Mouse (Mus musculus) CH12F3 (cell line): ENCODE measurements at regions not wholly inside any gene's neighbourhood (a gene's known extent, or its start where the extent isn't known, plus 50 kb on each side); places are given as distances from the start of the nearest gene placed in this dataset.

ENCODE experiments used
- in situ Hi-C: fragments of 300-500 bp; cut with MboI; formaldehyde crosslinking; loops from 2 replicates; pipeline ENCODE4 v1.14.3; 2020; ENCODE audit warnings: low sequenced_read_pairs

GRCm38 (mm10) chr10:25857954-25858616 lies 220.0 kb upstream of the Gm9767 start:
- in situ Hi-C loops: no loop called here

DNA sequence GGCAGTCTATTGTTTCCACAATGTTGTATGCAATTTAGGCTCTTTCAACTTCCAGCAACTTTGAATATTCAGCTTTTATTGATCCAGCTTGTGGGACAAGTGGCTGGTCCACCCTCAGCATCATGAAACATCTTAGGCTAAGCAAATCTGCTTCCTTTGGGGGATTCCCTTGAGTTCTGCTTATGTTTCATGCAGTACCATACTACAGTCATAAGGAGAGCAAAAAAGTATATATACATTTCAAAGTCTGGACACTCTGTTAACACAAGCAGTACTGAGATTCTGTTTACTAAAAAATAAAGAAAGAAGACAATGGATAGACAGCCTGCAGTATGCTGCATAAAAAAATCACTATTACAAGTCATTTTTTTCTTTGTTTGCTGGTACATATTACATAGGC lies 233.7 kb upstream of the Gm9767 start:
- in situ Hi-C loops: no loop called here

GRCm38 (mm10) chr10:25829275-25829674 lies 248.8 kb upstream of the Gm9767 start:
- in situ Hi-C loops: no loop called here

DNA sequence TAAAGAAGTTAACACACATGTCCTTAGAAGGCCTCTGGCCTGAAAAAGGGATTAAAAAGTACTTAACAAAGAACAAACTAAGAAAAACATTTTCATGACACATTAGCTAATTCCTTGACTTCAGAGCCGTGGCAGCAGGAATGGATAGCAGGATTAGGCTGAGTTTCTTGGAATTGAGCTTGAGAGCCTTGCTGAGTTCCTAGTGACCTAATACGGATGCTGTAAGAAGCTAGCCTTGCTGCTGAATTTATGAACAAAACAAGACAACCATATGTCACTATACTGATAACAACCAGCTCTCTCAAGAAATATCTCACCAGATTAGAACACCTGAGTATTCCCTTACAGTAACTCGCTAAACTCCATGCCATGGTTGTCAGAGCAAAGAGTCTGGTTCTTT lies 268.2 kb upstream of the Smlr1 start:
- in situ Hi-C loops: no loop called here

DNA sequence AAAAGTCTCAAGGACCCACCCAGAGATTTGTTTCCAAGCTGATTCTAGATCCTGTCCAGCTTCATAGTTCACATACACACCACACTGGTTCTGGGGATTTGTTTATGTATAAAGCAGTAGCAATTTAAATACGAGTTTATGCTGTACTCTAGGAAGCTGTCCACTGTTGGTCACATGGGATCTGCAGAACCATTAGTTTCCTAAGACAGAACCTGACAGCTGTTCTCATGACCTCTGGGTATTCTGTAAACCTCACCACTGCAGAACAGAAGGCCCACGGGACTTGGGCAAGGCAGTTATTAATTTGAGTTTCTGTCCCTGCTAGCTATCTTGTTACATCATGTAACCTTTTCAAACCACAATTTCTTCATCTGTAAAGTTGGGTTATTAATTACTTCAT lies 265.4 kb upstream of the Smlr1 start:
- in situ Hi-C loops: no loop called here

DNA sequence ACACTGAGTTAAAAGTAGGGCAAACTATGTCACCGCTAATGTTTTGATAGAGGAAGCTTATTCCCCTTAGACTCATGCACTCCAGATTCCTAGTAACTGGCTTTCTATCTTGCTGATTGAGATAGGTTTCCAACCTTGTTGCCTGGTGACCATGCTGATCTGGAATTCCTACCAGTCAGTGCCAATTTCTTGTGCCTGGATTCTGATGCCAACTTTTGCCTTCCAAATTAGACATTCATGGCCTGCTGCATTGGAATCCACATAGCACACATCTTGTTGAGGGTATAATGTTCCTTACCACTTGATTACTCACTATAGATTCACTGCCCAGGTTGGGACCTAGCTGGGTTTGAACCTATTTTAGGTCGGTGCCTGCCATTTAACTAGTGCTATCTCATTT lies 262.8 kb upstream of the Smlr1 start:
- in situ Hi-C loops: no loop called here

DNA sequence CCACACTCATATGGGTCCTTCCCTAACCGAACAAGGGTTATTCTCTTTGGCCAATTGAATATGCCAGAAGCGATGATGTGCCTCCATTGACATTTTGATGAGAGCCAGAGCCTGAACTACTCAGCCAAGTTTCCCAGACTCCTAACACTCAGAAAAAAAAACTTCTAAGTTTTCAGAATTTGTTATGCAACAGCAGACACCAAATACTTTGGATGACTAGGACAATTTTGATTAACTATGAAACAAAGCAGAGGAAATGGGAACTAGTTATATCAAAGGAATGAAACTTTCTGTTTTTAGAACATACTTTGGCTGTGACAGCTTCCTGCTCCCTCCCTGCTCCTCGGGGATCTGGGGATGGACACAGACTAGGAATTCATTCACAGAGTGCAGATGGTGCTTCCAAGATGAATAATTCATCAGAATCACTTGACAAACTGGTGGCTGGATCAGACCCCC lies 254.3 kb upstream of the Smlr1 start:
- in situ Hi-C loops: no loop called here

- in situ Hi-C loops: no loop called here
Measured at GRCm38 (mm10) chr10:25788660-25789059, 252.6 kb upstream of the Smlr1 start.

- in situ Hi-C loops: no loop called here
Measured at GRCm38 (mm10) chr10:25788004-25788403, 251.9 kb upstream of the Smlr1 start.

DNA sequence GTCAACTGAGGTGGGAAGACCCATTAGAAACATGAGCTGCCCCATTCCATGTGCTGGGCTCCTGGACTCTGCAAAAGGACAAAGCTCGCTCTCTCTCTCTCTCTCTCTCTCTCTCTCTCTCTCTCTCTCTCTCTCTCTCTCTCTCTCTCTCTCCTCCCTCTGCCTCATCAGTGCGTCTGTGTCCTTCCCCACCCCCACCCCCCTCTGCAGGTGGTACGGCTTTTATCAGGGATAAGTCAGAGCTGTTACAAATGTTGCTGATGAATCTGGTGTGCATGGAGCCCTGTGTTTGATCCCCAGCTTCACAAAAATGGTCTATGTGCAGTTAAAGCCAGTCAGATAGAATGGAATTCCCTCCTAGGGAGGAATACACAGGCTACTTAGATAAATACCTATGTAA lies 247.8 kb upstream of the Smlr1 start:
- in situ Hi-C loops: no loop called here

DNA sequence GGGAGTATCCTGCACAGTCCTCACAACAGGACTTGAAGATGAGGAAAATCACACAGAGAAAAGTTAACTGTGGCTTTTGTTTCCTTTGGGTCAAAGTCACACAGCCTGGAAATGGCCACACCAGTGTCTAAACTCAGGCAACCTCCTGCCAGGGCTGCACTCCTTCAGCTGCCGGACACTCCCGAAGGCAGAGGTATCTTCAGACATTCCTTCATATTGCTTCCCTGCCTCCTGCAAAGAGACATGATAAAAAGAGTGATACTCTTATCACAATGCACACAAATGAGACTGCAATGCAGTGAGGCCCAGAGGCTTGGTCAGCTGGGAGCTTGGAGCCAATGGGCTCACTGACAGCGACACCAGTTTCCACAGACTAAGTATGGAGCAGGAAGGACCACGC lies 243.4 kb upstream of the Smlr1 start:
- in situ Hi-C loops: no loop called here

- in situ Hi-C loops: no loop called here
Measured at GRCm38 (mm10) chr10:25777717-25778116, 241.7 kb upstream of the Smlr1 start.

DNA sequence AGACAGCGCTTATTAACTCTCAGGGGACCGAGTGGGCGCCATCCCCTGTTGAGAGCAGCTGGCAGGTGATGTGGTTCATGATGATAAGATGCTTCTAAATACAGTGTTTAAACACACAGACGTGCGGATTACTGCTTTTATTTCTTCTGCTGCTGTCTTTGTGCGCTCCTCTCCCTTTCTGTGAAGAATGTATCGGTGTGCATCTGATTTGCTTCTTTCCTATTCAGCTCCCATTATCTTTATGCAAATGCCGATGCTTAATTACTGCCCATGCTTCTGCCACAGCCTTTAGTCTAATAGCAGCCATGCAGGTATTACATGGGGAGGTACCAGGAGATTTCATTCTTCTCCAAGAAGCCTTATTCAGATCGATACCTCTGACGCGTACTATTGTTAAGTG lies 240.6 kb upstream of the Smlr1 start:
- in situ Hi-C loops: no loop called here

DNA sequence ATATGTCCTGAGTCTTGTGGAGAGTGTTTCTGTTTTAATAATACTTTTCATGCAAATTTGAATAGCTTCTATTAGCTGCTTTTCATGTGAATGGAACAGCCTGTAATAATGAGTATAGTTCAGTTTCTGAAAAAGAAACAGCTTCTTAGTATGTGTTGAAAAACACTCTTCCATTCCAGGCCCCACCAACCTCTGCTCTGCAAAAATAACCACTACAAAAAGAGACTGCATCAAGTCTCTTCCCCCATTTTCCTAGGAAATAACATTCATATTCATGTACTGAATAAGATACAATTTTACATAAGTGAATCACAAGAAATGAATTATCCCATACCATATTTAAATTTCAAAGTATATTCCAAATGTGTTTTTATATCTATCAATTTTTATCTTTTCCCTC lies 234.0 kb upstream of the Smlr1 start:
- in situ Hi-C loops: no loop called here

DNA sequence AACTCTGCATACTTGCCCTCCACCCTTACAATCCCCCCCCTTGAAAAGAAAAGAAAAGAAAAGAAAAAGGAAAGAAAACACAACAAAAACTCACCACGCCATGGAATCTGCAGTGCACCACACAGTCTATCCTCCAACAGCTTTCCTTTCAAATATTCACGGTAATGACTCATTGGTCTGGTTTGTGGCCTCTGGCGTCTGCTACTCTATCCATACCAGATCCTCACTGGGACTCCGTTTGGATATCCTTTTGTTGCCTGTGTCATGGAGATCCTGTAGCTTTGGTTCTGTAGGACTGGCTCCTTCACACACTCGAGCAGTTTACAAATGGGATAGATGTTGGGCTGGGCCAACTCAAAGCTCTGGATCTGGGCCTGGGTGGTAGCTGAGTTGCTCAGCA lies 232.4 kb upstream of the Smlr1 start:
- in situ Hi-C loops: no loop called here

- in situ Hi-C loops: no loop called here
Measured at GRCm38 (mm10) chr10:25754300-25754699, 218.2 kb upstream of the Smlr1 start.

DNA sequence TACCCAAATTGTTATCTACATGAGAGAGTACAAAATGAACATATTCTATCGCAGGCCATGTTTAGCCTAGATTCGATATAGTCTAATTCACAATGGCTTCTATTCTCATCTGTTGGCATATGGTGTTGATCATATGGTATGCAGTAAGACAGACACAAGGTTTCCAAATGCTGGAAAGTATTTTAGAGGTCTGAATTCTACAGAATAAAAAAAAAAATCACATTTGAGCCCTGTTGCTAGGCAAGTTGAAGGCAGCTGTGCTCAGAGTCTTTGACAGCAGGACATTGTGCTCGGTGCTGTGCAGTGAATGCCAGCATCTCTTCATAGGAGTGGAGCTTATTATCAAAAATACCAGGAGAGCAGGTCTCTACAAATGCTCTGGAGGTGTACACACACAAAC lies 206.6 kb upstream of the Smlr1 start:
- in situ Hi-C loops: no loop called here

- in situ Hi-C loops: no loop called here
Measured at GRCm38 (mm10) chr10:25740956-25741355, 204.9 kb upstream of the Smlr1 start.

- in situ Hi-C loops: no loop called here
Measured at GRCm38 (mm10) chr10:25730470-25730869, 194.4 kb upstream of the Smlr1 start.

DNA sequence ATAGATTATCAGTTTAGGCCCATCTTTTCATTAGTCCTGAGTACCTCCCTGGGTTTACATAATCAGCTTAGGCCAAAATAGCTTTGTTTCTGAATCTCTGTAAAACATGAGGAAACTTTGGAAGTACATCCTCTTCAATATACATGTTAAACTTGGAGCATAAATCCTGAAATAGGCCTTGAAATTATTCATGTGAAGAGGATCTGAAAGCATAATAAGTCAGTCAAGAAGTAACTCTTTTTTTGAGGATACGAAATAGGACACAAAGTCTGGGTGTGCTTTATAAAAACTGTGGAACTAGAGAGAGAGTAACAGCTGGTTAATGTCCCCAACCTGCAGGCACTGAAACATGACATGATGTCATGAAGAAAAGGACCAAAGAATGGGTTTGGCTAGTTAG lies 187.9 kb upstream of the Smlr1 start:
- in situ Hi-C loops: no loop called here

GRCm38 (mm10) chr10:25715747-25716146 lies 179.7 kb upstream of the Smlr1 start:
- in situ Hi-C loops: no loop called here

- in situ Hi-C loops: no loop called here
Measured at GRCm38 (mm10) chr10:25714636-25715035, 178.6 kb upstream of the Smlr1 start.

DNA sequence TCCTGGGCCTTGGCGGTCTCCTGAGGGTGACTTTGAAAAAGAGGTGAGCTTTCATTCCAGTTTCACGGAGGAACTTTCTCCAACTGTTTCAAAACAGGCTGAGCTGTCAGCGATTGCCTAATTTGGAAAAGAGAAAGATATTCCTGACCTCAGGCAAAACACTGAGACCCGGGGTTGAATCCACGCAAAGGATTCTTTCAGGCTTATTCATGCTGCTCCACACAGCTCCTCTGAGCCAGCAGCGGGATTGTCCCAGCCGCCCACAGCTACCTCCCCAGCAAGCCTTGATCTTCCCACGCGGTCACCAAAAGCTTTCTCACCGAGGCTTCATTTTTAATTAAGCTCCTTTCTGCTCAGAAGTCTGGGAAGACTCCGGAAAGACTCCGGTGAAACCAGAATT lies 178.0 kb upstream of the Smlr1 start:
- in situ Hi-C loops: no loop called here
